Mouse (Mus musculus) embryonic facial prominence, embryonic 11.5 days (tissue): ENCODE measurements around the gene Cdc42. TPM values are rescaled to one million over a fixed set of nuclear protein-coding genes. Genes with fewer than 3 reads are reported as not detected.

Experiments used
- ATAC-seq: fragments of 200-750 bp; cut with Nextera tagmentation; replicated peaks from 2 replicates; pipeline ENCODE4 v1.8.0; 2017; ENCODE audit warnings: low read depth; ENCODE audit not compliant: insufficient number of reproducible peaks, low FRiP score, low TSS enrichment
- DNase-seq: peaks from one replicate; pipeline ENCODE4 v3.0.0-alpha.2; 2015; ENCODE audit warnings: low spot score
- H3K27ac ChIP-seq: fragments of 300-500 bp; sonication (generic); replicated peaks from 2 replicates; pipeline ENCODE4 v1.5.1; 2014; ENCODE audit warnings: mild to moderate bottlenecking, low read depth, low read length, control low read depth
- H3K27me3 ChIP-seq: fragments of 300-500 bp; sonication (generic); 2 replicates; pipeline ENCODE4 v1.6.1; 2014; ENCODE audit warnings: mild to moderate bottlenecking, low read length, moderate library complexity, mixed read lengths; ENCODE audit not compliant: control insufficient read depth, insufficient read depth
- H3K36me3 ChIP-seq: fragments of 300-500 bp; sonication (generic); replicated peaks from 2 replicates; pipeline ENCODE4 v1.6.1; 2014; ENCODE audit warnings: low read depth, mild to moderate bottlenecking, low read length, moderate library complexity, mixed read lengths; ENCODE audit not compliant: control insufficient read depth, insufficient read depth
- H3K4me1 ChIP-seq: fragments of 300-500 bp; sonication (generic); 2 replicates; pipeline ENCODE4 v1.6.1; 2014; ENCODE audit warnings: low read length, mixed read lengths; ENCODE audit not compliant: control insufficient read depth, insufficient read depth
- H3K4me2 ChIP-seq: fragments of 300-500 bp; sonication (generic); 2 replicates; pipeline ENCODE4 v1.6.1; 2014; ENCODE audit warnings: low read depth, mild to moderate bottlenecking, control low read depth, low read length, moderate library complexity
- H3K4me3 ChIP-seq: fragments of 300-500 bp; sonication (generic); 2 replicates; pipeline ENCODE4 v1.5.1; 2014; ENCODE audit warnings: low read depth, low read length, control low read depth
- H3K9ac ChIP-seq: fragments of 300-500 bp; sonication (generic); replicated peaks from 2 replicates; pipeline ENCODE4 v1.6.1; 2014; ENCODE audit warnings: mild to moderate bottlenecking, control low read depth, low read length
- H3K9me3 ChIP-seq: fragments of 300-500 bp; sonication (generic); replicated peaks from 2 replicates; pipeline ENCODE4 v1.6.1; 2016; ENCODE audit warnings: mild to moderate bottlenecking, low read length, inconsistent platforms, mixed read lengths; ENCODE audit not compliant: control insufficient read depth
- WGBS: fragments of 180-500 bp; shearing (Covaris S2); extraction: QIAGEN DNeasy Blood & Tissue Kit; methylation state at CpG from one replicate; pipeline ENCODE4 v1.1.7; 2014; 5-methylcytosine and 5-hydroxymethylcytosine counted together
- polyA plus RNA-seq: library from polyadenylated mRNA; unstranded; fragments of >200 nt; fragmentation: Nextera tagmentation; extraction: Ambion mirVana; gene quantifications from 2 replicates; pipeline ENCODE4 v1.2.1, GENCODE M21; 2014

The Cdc42 gene
- polyA plus RNA-seq, 1 experiment from 2014 or later: 781 TPM

DNA sequence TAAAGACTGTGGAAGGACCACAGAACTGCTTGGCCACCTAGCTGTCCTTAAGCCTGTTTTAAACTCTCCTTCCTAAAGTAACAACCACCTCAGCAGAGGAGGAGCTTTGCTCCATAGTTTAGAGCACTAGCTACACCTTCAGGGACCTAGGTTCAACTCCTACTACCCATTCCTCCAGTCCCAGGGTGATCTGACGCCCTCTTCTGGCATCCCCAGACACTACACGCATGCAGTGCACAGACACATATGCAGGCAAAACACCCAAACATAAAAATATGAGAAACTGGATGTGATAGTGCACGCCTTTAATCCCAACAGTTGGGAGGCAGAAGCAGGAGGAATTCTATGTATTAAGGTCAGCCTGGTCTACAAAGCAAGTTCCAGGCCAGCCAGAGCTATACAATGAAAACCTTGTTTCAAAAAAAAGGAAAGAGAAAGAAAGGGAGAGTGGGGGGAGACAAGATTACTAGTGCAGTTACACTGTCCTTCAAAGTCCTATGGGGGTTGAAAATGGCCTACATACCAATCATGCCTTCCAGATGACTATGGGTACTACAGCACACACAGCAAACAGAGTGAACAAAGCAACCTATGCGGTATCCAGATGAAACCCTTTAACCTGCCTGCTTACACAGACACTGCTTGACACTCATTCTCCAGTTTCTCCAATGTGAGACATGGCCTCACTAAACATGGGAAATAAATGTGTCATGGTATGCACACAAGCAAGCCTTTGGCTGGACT lies 41.3 kb downstream of the Cdc42 start:
- Histone ChIP-seq H3K4me3 (no peak overlapping the region), H3K27me3 (no peaks in the 10 kb centered on the region), H3K27ac (no peak overlapping the region), H3K4me1 (no peaks in the 10 kb centered on the region), H3K9ac (no peak overlapping the region), H3K36me3 (no peaks in the 10 kb centered on the region), H3K9me3 (no peaks in the 10 kb centered on the region), H3K4me2 (no peak overlapping the region)
- no peak for ATAC-seq
- DNase-seq: no peak
- WGBS: 84% methylated on average over 4 of the region's 4 CpGs

GRCm38 (mm10) chr4:137315061-137315460 lies 42.5 kb downstream of the Cdc42 start:
- H3K36me3 ChIP-seq: no peaks in the 10 kb centered on the region
- 82% methylated on average over 2 of the region's 2 CpGs for WGBS
- ATAC-seq: no peak

DNA sequence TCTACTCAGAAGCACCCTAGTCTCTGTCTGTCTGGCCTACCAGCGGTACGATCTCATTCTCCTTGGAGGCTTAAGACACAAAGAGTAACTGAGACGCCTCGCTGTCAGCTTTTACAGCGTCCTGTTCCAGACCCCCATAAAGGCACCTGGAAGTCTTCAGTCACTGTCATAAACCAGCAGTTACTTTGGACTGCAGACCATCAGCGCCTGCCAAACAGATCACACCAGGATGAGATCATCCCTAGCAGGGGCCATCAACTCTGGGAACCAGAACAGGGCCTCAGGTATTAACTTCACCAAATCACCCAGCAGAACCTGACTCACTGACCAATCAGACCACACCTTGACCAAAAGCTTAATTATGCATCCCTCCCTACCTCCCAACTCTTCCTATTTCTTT lies 43.0 kb downstream of the Cdc42 start:
- Histone ChIP-seq H3K9me3 (no peaks in the 10 kb centered on the region), H3K36me3 (no peaks in the 10 kb centered on the region), H3K27ac (no peak overlapping the region), H3K4me3 (no peak overlapping the region), H3K9ac (no peak overlapping the region), H3K4me1 (no peaks in the 10 kb centered on the region), H3K27me3 (no peaks in the 10 kb centered on the region), H3K4me2 (no peak overlapping the region)
- ATAC-seq (no peak), DNase-seq (no peak)
- WGBS: 64% methylated on average over 6 of the region's 6 CpGs

More at GRCm38 (mm10) chr4:137315061-137315460, 42.5 kb downstream of the Cdc42 start:
- Histone ChIP-seq H3K27me3 (no peaks in the 10 kb centered on the region), H3K9me3 (no peaks in the 10 kb centered on the region), H3K9ac (no peak overlapping the region), H3K4me3 (no peak overlapping the region), H3K4me2 (no peak overlapping the region), H3K27ac (no peak overlapping the region), H3K4me1 (no peaks in the 10 kb centered on the region)
- DNase-seq: no peak

DNA sequence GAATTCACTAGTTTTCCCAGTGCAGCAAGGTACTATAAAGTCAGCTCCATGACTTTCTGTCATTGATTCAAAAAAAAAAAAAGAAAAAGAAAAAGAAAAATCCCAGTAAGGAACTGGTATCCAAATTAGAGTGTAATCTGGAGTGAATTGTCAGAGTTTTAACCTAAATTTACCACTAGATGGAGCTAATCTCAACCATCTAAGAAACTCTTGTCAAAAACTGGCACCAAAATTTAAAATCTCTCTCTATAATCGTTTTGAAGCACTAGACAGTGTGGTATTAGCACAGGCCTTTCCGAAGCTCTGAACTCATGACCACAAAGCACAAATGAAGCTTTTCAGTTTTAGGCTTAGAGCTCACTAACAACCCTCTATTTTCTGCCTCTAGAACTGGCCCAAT lies 44.0 kb downstream of the Cdc42 start:
- H3K4me3 ChIP-seq: no peak overlapping the region
- no peak overlapping the region for H3K4me2 ChIP-seq
- H3K9me3 ChIP-seq: no peaks in the 10 kb centered on the region
- H3K9ac ChIP-seq: no peak overlapping the region
- no peak overlapping the region for H3K27ac ChIP-seq
- ATAC-seq (no peak), DNase-seq (peak; percentile 58)
- no peaks in the 10 kb centered on the region for H3K36me3 ChIP-seq
- no peaks in the 10 kb centered on the region for H3K27me3 ChIP-seq
- H3K4me1 ChIP-seq: no peaks in the 10 kb centered on the region
- WGBS: 63% methylated on average over 2 of the region's 2 CpGs

GRCm38 (mm10) chr4:137308377-137308776 lies 49.1 kb downstream of the Cdc42 start:
- DNase-seq (peak; percentile 78), ATAC-seq (no peak)
- H3K9me3 ChIP-seq: no peaks in the 10 kb centered on the region
- no peaks in the 10 kb centered on the region for H3K36me3 ChIP-seq
- no peaks in the 10 kb centered on the region for H3K27me3 ChIP-seq
- no peak overlapping the region for H3K4me2 ChIP-seq
- no peak overlapping the region for H3K4me3 ChIP-seq
- no peak overlapping the region for H3K9ac ChIP-seq
- no peaks in the 10 kb centered on the region; the same call in 1 of the 2 replicates for H3K4me1 ChIP-seq
- no peak overlapping the region for H3K27ac ChIP-seq
- 64% methylated on average over 5 of the region's 5 CpGs for WGBS

- Histone ChIP-seq H3K4me1 (no peaks in the 10 kb centered on the region; the same call in 1 of the 2 replicates), H3K4me2 (no peak overlapping the region), H3K36me3 (no peaks in the 10 kb centered on the region), H3K9ac (no peak overlapping the region), H3K4me3 (no peak overlapping the region), H3K9me3 (no peaks in the 10 kb centered on the region), H3K27me3 (no peaks in the 10 kb centered on the region), H3K27ac (no peak overlapping the region)
- 80% methylated on average over 19 of the region's 19 CpGs for WGBS
- DNase-seq (no peak), ATAC-seq (no peak)
These were observed 50.4 kb downstream of the Cdc42 start for GRCm38 (mm10) chr4:137306991-137307706.

GRCm38 (mm10) chr4:137306577-137306888 lies 51.0 kb downstream of the Cdc42 start:
- Histone ChIP-seq H3K9ac (no peak overlapping the region), H3K27me3 (no peaks in the 10 kb centered on the region), H3K9me3 (no peaks in the 10 kb centered on the region), H3K27ac (no peak overlapping the region), H3K4me1 (no peaks in the 10 kb centered on the region; the same call in 1 of the 2 replicates), H3K4me3 (no peak overlapping the region), H3K36me3 (no peaks in the 10 kb centered on the region), H3K4me2 (no peak overlapping the region)
- ATAC-seq (no peak), DNase-seq (no peak)
- 73% methylated on average over 8 of the region's 8 CpGs for WGBS

- Histone ChIP-seq H3K27ac (no peak overlapping the region), H3K9ac (no peak overlapping the region; the same call in 1 of the 2 replicates), H3K4me3 (no peak overlapping the region), H3K4me2 (no peak overlapping the region), H3K4me1 (no peaks in the 10 kb centered on the region; the same call in 1 of the 2 replicates), H3K9me3 (no peaks in the 10 kb centered on the region), H3K27me3 (no peaks in the 10 kb centered on the region), H3K36me3 (no peaks in the 10 kb centered on the region)
- DNase-seq (no peak), ATAC-seq (no peak)
- 78% methylated on average over 13 of the region's 13 CpGs for WGBS
These were observed 51.5 kb downstream of the Cdc42 start for GRCm38 (mm10) chr4:137305831-137306576.
